Mouse (Mus musculus) forebrain, embryonic 12.5 days (tissue): ENCODE results near the gene Fkbp8. TPM values are rescaled to one million over a fixed set of nuclear protein-coding genes. Genes with fewer than 3 reads are reported as not detected.
"Not testable (repeated sequence)": the region's sequence is repeated elsewhere in the genome, so short reads cannot be mapped to it uniquely, and the experiment has no call there.

Source experiments
- ATAC-seq: fragments of 200-750 bp; cut with Nextera tagmentation; 2 replicates; pipeline ENCODE4 v1.8.0; 2017; ENCODE audit warnings: moderate TSS enrichment; ENCODE audit not compliant: low FRiP score
- H3K27ac ChIP-seq: fragments of 300-500 bp; sonication (generic); 2 replicates; pipeline ENCODE4 v1.5.1; 2016; ENCODE audit warnings: mild to moderate bottlenecking
- H3K27me3 ChIP-seq: fragments of 300-500 bp; sonication (generic); 2 replicates; pipeline ENCODE4 v1.6.1; 2016; ENCODE audit warnings: mild to moderate bottlenecking
- H3K36me3 ChIP-seq: fragments of 300-500 bp; sonication (generic); replicated peaks from 2 replicates; pipeline ENCODE4 v1.6.1; 2016; ENCODE audit warnings: mild to moderate bottlenecking
- H3K4me1 ChIP-seq: fragments of 300-500 bp; sonication (generic); 2 replicates; pipeline ENCODE4 v1.6.1; 2016
- H3K4me2 ChIP-seq: fragments of 300-500 bp; sonication (generic); 2 replicates; pipeline ENCODE4 v1.6.1; 2016; ENCODE audit warnings: mild to moderate bottlenecking, moderate library complexity
- H3K4me3 ChIP-seq: fragments of 300-500 bp; sonication (generic); replicated peaks from 2 replicates; pipeline ENCODE4 v1.5.1; 2016; ENCODE audit warnings: mild to moderate bottlenecking
- H3K9ac ChIP-seq: fragments of 300-500 bp; sonication (generic); 2 replicates; pipeline ENCODE4 v1.6.1; 2016; ENCODE audit warnings: mild to moderate bottlenecking
- H3K9me3 ChIP-seq: fragments of 300-500 bp; sonication (generic); 2 replicates; pipeline ENCODE4 v1.6.1; 2016
- WGBS: fragments of 180-500 bp; shearing (Covaris S2); methylation state at CpG from one replicate; pipeline ENCODE4 v1.1.7; 2016; 5-methylcytosine and 5-hydroxymethylcytosine counted together
- polyA plus RNA-seq: library from polyadenylated mRNA; unstranded; fragments of >200 nt; fragmentation: Nextera tagmentation; extraction: Ambion mirVana; gene quantifications from 2 replicates; pipeline ENCODE4 v1.2.1, GENCODE M21; 2016

Gene Fkbp8
- polyA plus RNA-seq, 1 experiment from 2014 or later: 314 TPM

GRCm38 (mm10) chr8:70504851-70505250, 22.7 kb upstream of the Fkbp8 start:
- Histone ChIP-seq H3K27ac (no peak overlapping the region), H3K4me3 (no peak overlapping the region; the same call in 1 of the 2 replicates), H3K4me1 (peaks cover 56% of the 10 kb centered on the region), H3K9me3 (no peaks in the 10 kb centered on the region), H3K36me3 (peaks cover 32% of the 10 kb centered on the region), H3K4me2 (peak overlapping the region; percentile 88; the same call in 1 of the 2 replicates), H3K9ac (no peak overlapping the region), H3K27me3 (peaks cover 53% of the 10 kb centered on the region)
- 68% methylated on average over 3 of the region's 3 CpGs for WGBS
- no peak for ATAC-seq

DNA sequence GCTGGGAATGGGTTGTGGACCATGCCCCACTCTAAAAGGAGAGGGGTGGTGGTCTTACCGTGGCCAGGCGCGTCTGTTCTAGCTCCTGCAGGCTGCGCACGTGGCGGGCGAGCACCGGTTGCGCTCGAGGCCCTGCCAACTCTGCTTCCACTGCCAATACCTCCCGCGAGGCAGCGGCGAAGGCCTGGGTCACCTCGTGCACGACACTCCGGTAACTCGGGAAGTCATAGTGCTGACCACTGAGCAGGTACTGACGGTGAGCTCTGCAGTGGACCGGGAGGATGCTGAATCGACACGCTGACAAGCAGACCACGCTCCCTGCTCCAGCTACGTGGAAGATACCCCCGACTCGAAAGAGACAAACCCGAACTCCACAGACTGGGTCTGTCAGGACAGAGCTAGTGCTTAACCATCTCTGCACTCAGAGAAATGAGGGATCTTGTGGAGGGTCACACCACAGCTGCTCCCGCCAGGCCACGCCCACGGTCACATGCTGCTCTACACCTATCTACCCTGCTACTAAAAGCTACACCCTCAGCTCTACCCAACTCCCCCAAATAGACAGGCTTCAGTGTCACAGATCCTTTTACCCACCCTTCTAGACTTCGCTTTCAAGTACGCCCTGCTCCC, 21.7 kb upstream of the Fkbp8 start:
- peaks cover 43% of the 10 kb centered on the region for H3K27me3 ChIP-seq
- WGBS: 41% methylated on average over 32 of the region's 32 CpGs
- H3K36me3 ChIP-seq: peaks cover 32% of the 10 kb centered on the region
- H3K4me2 ChIP-seq: peak overlapping the region; percentile 88
- H3K4me1 ChIP-seq: peaks cover 54% of the 10 kb centered on the region
- peak; percentile 9 for ATAC-seq
- H3K9me3 ChIP-seq: no peaks in the 10 kb centered on the region
- H3K4me3 ChIP-seq: peak overlapping the region; percentile 72
- peak overlapping the region; percentile 80 for H3K9ac ChIP-seq
- peak overlapping the region; percentile 91 for H3K27ac ChIP-seq

DNA sequence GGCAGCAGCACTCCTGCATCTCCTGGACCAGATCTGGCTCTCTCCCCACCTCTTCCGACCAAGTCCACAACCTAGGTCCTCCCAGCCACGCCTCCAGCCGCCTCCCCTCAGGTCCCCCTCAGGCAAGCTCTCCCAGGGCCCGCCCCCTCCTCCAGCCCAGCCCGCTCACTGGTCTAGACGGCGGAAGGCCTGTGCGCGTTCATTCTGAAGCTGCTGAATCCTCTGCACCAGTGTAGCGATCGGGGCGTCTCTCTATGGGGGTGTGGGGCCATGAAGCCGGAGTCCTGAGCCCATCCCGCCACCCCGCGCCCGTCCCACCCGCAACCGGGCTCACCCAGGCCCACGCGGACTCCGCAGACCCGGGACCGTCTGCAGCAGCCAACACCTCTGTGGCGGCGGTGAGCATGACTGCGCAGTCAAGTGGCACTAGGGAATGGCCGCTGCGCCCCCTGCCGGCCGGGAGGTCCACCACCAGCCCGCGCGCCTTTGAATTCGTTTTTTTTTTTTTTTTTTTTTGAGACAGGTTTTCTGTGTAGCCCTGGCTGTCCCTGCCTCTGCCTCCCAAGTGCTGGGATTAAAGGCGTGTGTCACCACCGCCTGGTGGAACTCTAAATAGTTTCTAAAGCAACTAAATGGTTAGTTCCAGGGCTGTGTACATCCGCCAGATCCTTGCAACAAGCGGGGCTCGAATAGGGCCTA, 21.0 kb upstream of the Fkbp8 start, which contains the start of gene Rex1bd:
Gene Rex1bd, minus strand, starts transcription at position 425 of the 699 bp plus-strand sequence.
- Histone ChIP-seq H3K9ac (peak within 1 kb of the TSS; percentile 80), H3K4me2 (peak within 1 kb of the TSS; percentile 88), H3K4me3 (peak within 1 kb of the TSS; percentile 72), H3K27ac (peak within 1 kb of the TSS; percentile 91), H3K36me3 (peaks cover 32% of the 10 kb centered on the region), H3K27me3 (peaks cover 37% of the 10 kb centered on the region), H3K4me1 (peaks cover 52% of the 10 kb centered on the region), H3K9me3 (no peaks in the 10 kb centered on the region)
- ATAC-seq: peak; percentile 89
- WGBS: 2% methylated on average over 40 of the region's 40 CpGs

GRCm38 (mm10) chr8:70507027-70507393, 20.5 kb upstream of the Fkbp8 start:
- 57% methylated on average over 5 of the region's 5 CpGs for WGBS

GRCm38 (mm10) chr8:70509281-70509952, 18.1 kb upstream of the Fkbp8 start:
- no peaks in the 10 kb centered on the region for H3K9me3 ChIP-seq
- 18% methylated on average over 25 of the region's 25 CpGs for WGBS
- H3K27ac ChIP-seq: no peak overlapping the region
- peak overlapping the region; percentile 99 for H3K4me3 ChIP-seq
- H3K27me3 ChIP-seq: peaks cover 7% of the 10 kb centered on the region
- no peak for ATAC-seq
- H3K4me2 ChIP-seq: peak overlapping the region; percentile 97
- H3K36me3 ChIP-seq: peaks cover 47% of the 10 kb centered on the region
- peak overlapping the region; percentile 98 for H3K9ac ChIP-seq
- H3K4me1 ChIP-seq: peaks cover 41% of the 10 kb centered on the region

More at GRCm38 (mm10) chr8:70507027-70507393, 20.5 kb upstream of the Fkbp8 start:
- Histone ChIP-seq H3K4me1 (peaks cover 56% of the 10 kb centered on the region), H3K4me3 (peak overlapping the region; percentile 72; the same call in 1 of the 2 replicates), H3K27me3 (peaks cover 32% of the 10 kb centered on the region), H3K9me3 (no peaks in the 10 kb centered on the region), H3K9ac (peak overlapping the region; percentile 25; the same call in 1 of the 2 replicates), H3K36me3 (peaks cover 32% of the 10 kb centered on the region), H3K4me2 (peak overlapping the region; percentile 88), H3K27ac (peak overlapping the region; percentile 62)
- ATAC-seq: no peak

DNA sequence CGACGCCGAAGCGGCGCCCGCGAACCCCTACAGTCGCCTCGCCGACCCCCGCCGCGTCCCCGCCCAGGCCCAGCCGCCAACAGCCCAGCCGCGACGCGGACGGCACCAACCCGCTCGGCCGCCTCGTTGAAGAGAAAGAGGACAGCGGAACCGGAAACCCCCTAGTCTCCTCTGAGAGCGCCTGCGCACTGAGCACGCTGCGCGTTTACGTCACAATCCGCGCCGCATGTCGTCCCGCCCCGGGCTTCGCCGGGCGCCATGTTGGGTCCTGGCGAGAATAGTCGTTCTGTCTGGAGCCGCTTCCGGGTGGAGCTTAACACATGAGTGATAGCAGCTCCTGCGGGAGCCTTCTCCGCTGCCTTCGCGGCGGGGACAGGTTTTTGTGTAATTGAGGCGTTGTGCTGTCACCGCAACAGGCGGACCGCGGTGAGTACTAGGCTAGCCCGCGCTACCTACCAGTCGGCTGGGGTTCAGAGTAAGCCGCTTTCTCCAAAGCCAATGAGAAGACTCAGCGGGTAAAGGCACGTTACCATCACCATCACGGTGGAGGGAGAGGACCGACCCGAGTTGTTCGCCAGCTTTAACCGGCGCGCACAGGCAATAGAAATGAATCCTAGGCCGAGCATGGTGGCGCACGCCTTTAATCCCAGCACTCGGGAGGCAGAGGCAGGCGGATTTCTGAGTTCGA, 17.2 kb upstream of the Fkbp8 start, which contains the start of gene Uba52:
Gene Uba52, minus strand, starts transcription at position 574 of the 688 bp plus-strand sequence.
- peaks cover 44% of the 10 kb centered on the region for H3K36me3 ChIP-seq
- peak; percentile 86 for ATAC-seq
- WGBS: under 1% methylated on average over 74 of the region's 74 CpGs

DNA sequence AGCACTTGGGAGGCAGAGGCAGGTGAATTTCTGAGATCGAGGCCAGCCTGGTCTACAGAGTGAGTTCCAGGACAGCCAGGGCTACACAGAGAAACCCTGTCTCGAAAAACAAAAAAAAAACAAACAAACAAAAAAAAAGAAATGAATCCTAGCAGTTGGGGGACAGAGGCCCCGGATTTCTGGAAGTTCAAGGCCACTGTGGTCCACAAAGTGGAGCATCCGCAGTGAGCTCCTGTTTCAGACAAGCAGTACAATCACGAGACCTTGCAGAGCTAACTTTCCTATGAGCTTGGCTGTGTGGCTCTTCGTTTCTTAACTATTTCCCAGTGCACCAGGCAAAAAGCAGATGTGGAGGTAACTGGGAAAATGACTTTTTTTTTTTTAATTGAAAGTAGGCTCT, 16.4 kb upstream of the Fkbp8 start:
- Histone ChIP-seq H3K9ac (peak overlapping the region; percentile 98; the same call in 1 of the 2 replicates), H3K4me1 (peaks cover 25% of the 10 kb centered on the region), H3K36me3 (peaks cover 49% of the 10 kb centered on the region), H3K4me2 (peak overlapping the region; percentile 97), H3K27ac (peak overlapping the region; percentile 97; the same call in 1 of the 2 replicates), H3K4me3 (peak overlapping the region; percentile 99)
- not testable (repeated sequence) for ATAC-seq, H3K27me3 ChIP-seq, H3K9me3 ChIP-seq
- 91% methylated on average over 6 of the region's 6 CpGs for WGBS

More for the DNA sequence above, 17.2 kb upstream of the Fkbp8 start, which contains the start of gene Uba52:
- Histone ChIP-seq H3K9ac (peak within 1 kb of the TSS; percentile 98), H3K4me1 (peaks cover 32% of the 10 kb centered on the region), H3K4me3 (peak within 1 kb of the TSS; percentile 99), H3K9me3 (no peaks in the 10 kb centered on the region), H3K4me2 (peak within 1 kb of the TSS; percentile 97), H3K27me3 (no peaks in the 10 kb centered on the region), H3K27ac (peak within 1 kb of the TSS; percentile 97)

GRCm38 (mm10) chr8:70511770-70512169, 15.8 kb upstream of the Fkbp8 start:
- Histone ChIP-seq H3K4me3 (no peak overlapping the region), H3K36me3 (peaks cover 54% of the 10 kb centered on the region), H3K4me1 (peaks cover 25% of the 10 kb centered on the region), H3K27me3 (no peaks in the 10 kb centered on the region), H3K9me3 (no peaks in the 10 kb centered on the region), H3K4me2 (no peak overlapping the region), H3K27ac (no peak overlapping the region), H3K9ac (peak overlapping the region; percentile 98; the same call in 1 of the 2 replicates)
- no peak for ATAC-seq
- 95% methylated on average over 2 of the region's 2 CpGs for WGBS

GRCm38 (mm10) chr8:70512253-70512903, 15.1 kb upstream of the Fkbp8 start:
- Histone ChIP-seq H3K27ac (no peak overlapping the region), H3K9me3 (no peaks in the 10 kb centered on the region), H3K36me3 (peaks cover 48% of the 10 kb centered on the region), H3K4me3 (no peak overlapping the region), H3K4me2 (no peak overlapping the region), H3K27me3 (no peaks in the 10 kb centered on the region), H3K4me1 (peaks cover 25% of the 10 kb centered on the region), H3K9ac (no peak overlapping the region)
- ATAC-seq: no peak
- WGBS: 95% methylated on average over 11 of the region's 11 CpGs

- H3K9me3 ChIP-seq: no peaks in the 10 kb centered on the region
- H3K36me3 ChIP-seq: peaks cover 39% of the 10 kb centered on the region
- no peaks in the 10 kb centered on the region for H3K27me3 ChIP-seq
- H3K9ac ChIP-seq: no peak overlapping the region
- H3K27ac ChIP-seq: no peak overlapping the region
- no peak overlapping the region for H3K4me2 ChIP-seq
- peaks cover 20% of the 10 kb centered on the region for H3K4me1 ChIP-seq
- no peak for ATAC-seq
- no peak overlapping the region for H3K4me3 ChIP-seq
- WGBS: 75% methylated on average over 2 of the region's 2 CpGs
These were observed 14.1 kb upstream of the Fkbp8 start for GRCm38 (mm10) chr8:70513441-70513840.

DNA sequence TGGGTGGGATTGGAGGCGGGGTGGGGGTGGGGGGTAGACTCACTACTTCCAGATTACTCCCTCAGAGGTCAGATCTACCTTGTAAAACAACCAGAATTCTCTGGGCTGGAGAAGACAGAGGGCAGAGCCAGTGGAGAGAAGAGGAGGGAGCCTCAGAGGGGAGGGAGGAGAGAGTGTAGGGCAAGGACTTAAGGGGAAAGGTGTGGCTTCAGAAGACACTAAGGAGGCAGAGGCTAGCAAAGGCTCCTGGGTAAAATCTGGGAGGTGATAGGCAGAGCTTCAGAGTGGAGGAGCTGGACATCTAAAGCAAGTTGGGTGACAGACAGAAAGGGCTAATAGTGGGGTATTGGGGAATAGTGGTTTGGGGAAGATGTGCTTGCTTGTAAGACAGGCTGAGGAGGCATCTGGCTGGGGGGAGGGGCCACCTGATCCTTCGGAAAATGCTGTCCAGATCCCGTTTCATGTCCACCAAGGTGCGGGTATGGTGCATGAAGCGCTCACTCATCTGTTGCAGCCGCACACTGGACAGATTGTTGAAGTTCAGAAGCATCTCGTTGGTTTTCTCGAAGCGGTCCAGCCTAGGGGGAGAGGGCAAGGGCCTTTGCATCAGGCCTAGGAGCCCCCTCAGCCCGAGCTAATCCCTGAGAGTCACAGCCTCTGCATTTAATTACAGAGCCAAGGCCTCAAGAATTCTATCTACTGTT, 9.4 kb upstream of the Fkbp8 start:
- Histone ChIP-seq H3K27me3 (no peaks in the 10 kb centered on the region), H3K4me1 (peaks cover 9% of the 10 kb centered on the region), H3K4me2 (no peak overlapping the region), H3K27ac (no peak overlapping the region), H3K9me3 (no peaks in the 10 kb centered on the region), H3K36me3 (peaks cover 36% of the 10 kb centered on the region), H3K9ac (no peak overlapping the region; the same call in 1 of the 2 replicates), H3K4me3 (no peak overlapping the region)
- 72% methylated on average over 10 of the region's 10 CpGs for WGBS
- no peak for ATAC-seq
